Mouse (Mus musculus) hindbrain, embryonic 11.5 days (tissue): Measurements from ENCODE around the gene Sde2. TPM values are rescaled to one million over a fixed set of nuclear protein-coding genes. Genes with fewer than 3 reads are reported as not detected.
"Not testable (repeated sequence)": the region's sequence is repeated elsewhere in the genome, so short reads cannot be mapped to it uniquely, and the experiment has no call there.

Source experiments
- ATAC-seq: fragments of 200-750 bp; cut with Nextera tagmentation; 2 replicates; pipeline ENCODE4 v1.8.0; 2017; ENCODE audit warnings: mild to moderate bottlenecking, moderate TSS enrichment, moderate library complexity; ENCODE audit not compliant: low FRiP score
- DNase-seq: peaks from one replicate; pipeline ENCODE4 v3.0.0-alpha.2; 2015; ENCODE audit warnings: low spot score
- H3K27ac ChIP-seq: fragments of 300-500 bp; sonication (generic); 2 replicates; pipeline ENCODE4 v1.5.1; 2014; ENCODE audit warnings: mild to moderate bottlenecking, low read depth, low read length
- H3K27me3 ChIP-seq: fragments of 300-500 bp; sonication (generic); 2 replicates; pipeline ENCODE4 v1.6.1; 2014; ENCODE audit warnings: mild to moderate bottlenecking, low read length, moderate library complexity, mixed read lengths; ENCODE audit not compliant: control insufficient read depth, insufficient read depth
- H3K36me3 ChIP-seq: fragments of 300-500 bp; sonication (generic); 2 replicates; pipeline ENCODE4 v1.6.1; 2014; ENCODE audit warnings: mild to moderate bottlenecking, low read length, moderate library complexity, mixed read lengths; ENCODE audit not compliant: control insufficient read depth, insufficient read depth
- H3K4me1 ChIP-seq: fragments of 300-500 bp; sonication (generic); replicated peaks from 2 replicates; pipeline ENCODE4 v1.6.1; 2014; ENCODE audit warnings: low read length, mixed read lengths; ENCODE audit not compliant: control insufficient read depth, insufficient read depth
- H3K4me2 ChIP-seq: fragments of 300-500 bp; sonication (generic); replicated peaks from 2 replicates; pipeline ENCODE4 v1.6.1; 2014; ENCODE audit warnings: mild to moderate bottlenecking, low read depth, low read length
- H3K4me3 ChIP-seq: fragments of 300-500 bp; sonication (generic); 2 replicates; pipeline ENCODE4 v1.5.1; 2014; ENCODE audit warnings: low read depth, low read length
- H3K9ac ChIP-seq: fragments of 300-500 bp; sonication (generic); 2 replicates; pipeline ENCODE4 v1.6.1; 2014; ENCODE audit warnings: low read depth, low read length
- H3K9me3 ChIP-seq: fragments of 300-500 bp; sonication (generic); 2 replicates; pipeline ENCODE4 v1.6.1; 2016; ENCODE audit warnings: low read length; ENCODE audit not compliant: control insufficient read depth
- WGBS: fragments of 180-500 bp; shearing (Covaris S2); extraction: QIAGEN DNeasy Blood & Tissue Kit; methylation state at CpG from one replicate; pipeline ENCODE4 v1.1.7; 2014; 5-methylcytosine and 5-hydroxymethylcytosine counted together
- polyA plus RNA-seq: library from polyadenylated mRNA; unstranded; fragments of >200 nt; fragmentation: Nextera tagmentation; extraction: Ambion mirVana; gene quantifications from 2 replicates; pipeline ENCODE4 v1.2.1, GENCODE M21; 2014

Gene Sde2
- polyA plus RNA-seq, 1 experiment from 2014 or later, result 33.8 TPM

DNA sequence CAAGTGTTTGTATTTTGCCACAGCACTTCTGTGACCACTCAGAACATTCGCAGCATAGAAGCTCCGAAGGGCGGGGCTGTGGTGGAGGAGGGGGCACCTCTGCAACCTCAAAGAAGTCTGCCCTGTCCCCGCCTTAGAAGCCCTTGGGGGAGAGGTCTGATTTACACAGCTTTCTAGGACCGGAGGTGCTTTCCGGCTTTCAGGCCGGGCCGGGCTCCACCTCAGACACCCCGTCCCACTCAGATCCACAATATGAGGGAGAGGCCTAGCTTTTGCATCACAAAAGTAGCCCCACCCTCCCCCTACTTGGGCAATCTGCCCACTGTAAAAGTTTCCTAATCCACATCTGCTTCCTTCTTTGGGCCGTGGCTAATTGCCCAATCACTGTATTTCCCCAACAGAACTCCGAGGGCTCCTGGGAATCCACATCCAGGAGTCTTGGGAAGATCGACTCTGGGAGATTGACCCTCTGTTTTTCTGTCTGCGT lies 37.7 kb downstream of the Sde2 start:
- H3K27me3 ChIP-seq, result peaks cover 2% of the 10 kb centered on the region; the same call in 1 of the 2 replicates
- H3K4me3 ChIP-seq, result no peak overlapping the region
- WGBS, result 5% methylated on average over 13 of the region's 13 CpGs
- ATAC-seq, result peak; percentile 43; the same call in 1 of the 2 replicates
- no peaks in the 10 kb centered on the region for H3K36me3 ChIP-seq
- H3K27ac ChIP-seq, result no peak overlapping the region
- H3K4me2 ChIP-seq, result no peak overlapping the region
- H3K9ac ChIP-seq, result no peak overlapping the region
- no peak for DNase-seq
- no peaks in the 10 kb centered on the region for H3K9me3 ChIP-seq
- H3K4me1 ChIP-seq, result no peaks in the 10 kb centered on the region

DNA sequence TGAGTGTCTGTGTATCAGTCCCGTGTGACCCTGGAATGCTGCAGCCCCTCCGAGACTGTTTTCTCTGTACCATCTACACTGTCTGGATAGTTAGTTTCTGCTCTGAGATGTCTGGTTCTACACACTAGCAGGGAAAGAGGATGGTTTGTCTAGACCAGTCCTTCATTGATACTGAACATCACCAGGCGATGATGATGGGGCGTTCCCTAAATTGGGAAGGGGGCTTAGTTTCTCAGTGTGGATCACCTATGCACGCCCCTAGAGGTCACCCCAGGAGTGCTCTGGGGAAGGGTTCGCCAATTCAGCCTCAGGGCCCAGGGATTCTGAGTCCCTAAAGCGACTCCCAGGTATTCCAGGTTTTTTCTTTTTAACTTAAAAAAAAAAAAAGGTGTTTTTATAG lies 38.2 kb downstream of the Sde2 start:
- no peak overlapping the region for H3K9ac ChIP-seq
- 30% methylated on average over 7 of the region's 7 CpGs for WGBS
- no peaks in the 10 kb centered on the region for H3K36me3 ChIP-seq
- no peak overlapping the region for H3K27ac ChIP-seq
- no peaks in the 10 kb centered on the region for H3K9me3 ChIP-seq
- no peak overlapping the region for H3K4me3 ChIP-seq
- no peaks in the 10 kb centered on the region for H3K4me1 ChIP-seq
- ATAC-seq (no peak), DNase-seq (no peak)
- H3K4me2 ChIP-seq, result no peak overlapping the region
- peaks cover 3% of the 10 kb centered on the region; the same call in 1 of the 2 replicates for H3K27me3 ChIP-seq

DNA sequence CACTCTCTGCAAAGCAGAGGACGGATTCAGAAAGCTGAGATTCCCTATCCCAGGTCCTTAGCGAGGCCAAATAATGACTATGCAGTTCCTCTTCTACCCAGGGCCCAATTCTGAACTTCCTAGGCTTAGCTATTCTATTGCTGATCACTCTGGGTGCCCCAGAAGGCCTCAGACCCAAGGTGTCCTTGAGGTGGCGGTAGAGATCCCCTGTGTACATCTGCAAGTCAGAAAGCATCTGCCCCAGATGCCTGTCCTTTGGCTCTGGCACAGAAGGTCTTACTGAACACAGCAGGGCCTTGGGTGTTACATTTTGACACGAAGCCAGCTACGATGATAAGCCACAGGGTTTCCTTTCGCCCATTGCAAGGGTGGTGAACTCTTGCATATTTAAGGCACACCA lies 38.9 kb downstream of the Sde2 start:
- WGBS, result 46% methylated on average over 6 of the region's 6 CpGs
- H3K4me2 ChIP-seq, result no peak overlapping the region
- H3K4me3 ChIP-seq, result no peak overlapping the region
- ATAC-seq, result no peak
- H3K9me3 ChIP-seq, result no peaks in the 10 kb centered on the region
- H3K27ac ChIP-seq, result no peak overlapping the region
- H3K4me1 ChIP-seq, result no peaks in the 10 kb centered on the region
- H3K27me3 ChIP-seq, result peaks cover 10% of the 10 kb centered on the region; the same call in 1 of the 2 replicates
- DNase-seq, result no peak
- H3K36me3 ChIP-seq, result no peaks in the 10 kb centered on the region
- H3K9ac ChIP-seq, result no peak overlapping the region

DNA sequence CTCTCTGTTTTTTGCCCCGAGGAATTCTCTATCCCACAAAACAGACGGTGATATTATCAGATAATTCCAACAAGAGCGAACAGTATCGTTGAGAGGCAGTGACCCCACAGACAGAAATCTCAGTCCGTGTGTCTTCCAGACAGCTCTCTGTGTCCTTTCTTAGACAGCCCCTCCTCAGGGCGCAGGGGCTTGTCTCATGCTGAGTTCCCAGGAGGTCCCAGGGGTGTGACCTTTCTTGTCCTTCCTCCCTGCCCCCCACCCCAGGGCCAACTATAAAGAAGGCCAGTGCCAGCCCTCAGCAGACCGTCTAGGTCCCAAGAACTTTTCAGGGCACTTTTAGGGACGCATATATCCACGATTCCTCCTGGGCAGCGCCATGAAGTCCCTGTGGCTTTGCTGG lies 41.9 kb downstream of the Sde2 start, which contains the start of gene Lefty2:
Gene Lefty2, plus strand, starts transcription at position 301 of the 400 bp plus-strand sequence.
- no peak for ATAC-seq
- no peak for DNase-seq
- Histone ChIP-seq H3K9me3 (no peaks in the 10 kb centered on the region), H3K36me3 (no peaks in the 10 kb centered on the region), H3K9ac (no peak within 1 kb of the TSS), H3K4me2 (no peak within 1 kb of the TSS), H3K4me1 (no peaks in the 10 kb centered on the region), H3K27ac (no peak within 1 kb of the TSS), H3K27me3 (peaks cover 15% of the 10 kb centered on the region; the same call in 1 of the 2 replicates), H3K4me3 (no peak within 1 kb of the TSS)
- WGBS, result 62% methylated on average over 10 of the region's 10 CpGs

GRCm38 (mm10) chr1:180894088-180894987 lies 43.4 kb downstream of the Sde2 start:
- H3K4me1 ChIP-seq, H3K27ac ChIP-seq, H3K9ac ChIP-seq, H3K36me3 ChIP-seq, H3K9me3 ChIP-seq: not testable (repeated sequence)
- ATAC-seq, result peak; percentile 43
- peak overlapping the region; percentile 13; the same call in 1 of the 2 replicates for H3K4me3 ChIP-seq
- DNase-seq, result peak; percentile 37
- WGBS, result 5% methylated on average over 43 of the region's 51 CpGs
- peak overlapping the region; percentile 19; the same call in 1 of the 2 replicates for H3K4me2 ChIP-seq
- peaks cover 15% of the 10 kb centered on the region; the same call in 1 of the 2 replicates for H3K27me3 ChIP-seq

- Histone ChIP-seq H3K9me3 (no peaks in the 10 kb centered on the region), H3K27me3 (no peaks in the 10 kb centered on the region), H3K9ac (no peak overlapping the region), H3K4me3 (no peak overlapping the region), H3K4me1 (peaks cover 4% of the 10 kb centered on the region; the same call in 1 of the 2 replicates), H3K4me2 (no peak overlapping the region), H3K36me3 (no peaks in the 10 kb centered on the region), H3K27ac (no peak overlapping the region)
- WGBS, result 4% methylated on average over 4 of the region's 4 CpGs
- DNase-seq (peak; percentile 73), ATAC-seq (no peak)
Observed at GRCm38 (mm10) chr1:180901107-180901506, 50.2 kb downstream of the Sde2 start.

- Histone ChIP-seq H3K4me2 (no peak overlapping the region), H3K9me3 (no peaks in the 10 kb centered on the region), H3K36me3 (no peaks in the 10 kb centered on the region), H3K4me3 (no peak overlapping the region), H3K9ac (no peak overlapping the region), H3K27ac (no peak overlapping the region), H3K27me3 (no peaks in the 10 kb centered on the region), H3K4me1 (peaks cover 4% of the 10 kb centered on the region; the same call in 1 of the 2 replicates)
- WGBS, result 30% methylated on average over 5 of the region's 5 CpGs
- DNase-seq (no peak), ATAC-seq (no peak)
Observed at GRCm38 (mm10) chr1:180902915-180903314, 52.0 kb downstream of the Sde2 start.

DNA sequence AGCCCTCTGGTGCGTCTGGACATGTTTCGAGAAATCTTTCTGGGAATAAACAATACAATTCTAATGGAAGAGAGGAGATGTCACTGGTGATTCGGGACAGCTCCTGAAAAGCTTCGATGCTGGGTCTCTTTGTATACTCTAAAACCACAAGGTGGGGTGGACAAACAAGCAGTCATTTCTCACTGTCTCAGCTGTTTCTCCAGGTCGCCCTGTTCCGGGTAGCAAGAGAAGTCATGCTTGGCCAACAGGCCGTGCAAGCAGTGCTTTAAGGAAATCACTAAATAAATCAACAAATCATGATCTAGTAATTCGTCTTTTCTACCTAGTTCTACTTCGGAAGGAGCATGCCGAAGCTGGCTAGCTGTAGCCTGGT lies 52.7 kb downstream of the Sde2 start:
- Histone ChIP-seq H3K36me3 (no peaks in the 10 kb centered on the region), H3K4me2 (peak overlapping the region; percentile 91), H3K27ac (no peak overlapping the region), H3K9me3 (no peaks in the 10 kb centered on the region), H3K27me3 (no peaks in the 10 kb centered on the region), H3K4me1 (peaks cover 4% of the 10 kb centered on the region; the same call in 1 of the 2 replicates), H3K9ac (peak overlapping the region; percentile 45), H3K4me3 (peak overlapping the region; percentile 88)
- DNase-seq (no peak), ATAC-seq (peak; percentile 44)
- WGBS, result 42% methylated on average over 10 of the region's 10 CpGs
